Mouse (Mus musculus): ENCODE data around the gene Dbh. TPM values are rescaled to one million over a fixed set of nuclear protein-coding genes. Genes with fewer than 3 reads are reported as not detected.

The Dbh gene
- polyA plus RNA-seq, 1 experiment from 2014 or later = 0.47 TPM

GRCm38 (mm10) chr2:27232376-27232775 lies 67.3 kb downstream of the Dbh start:
- WGBS (ENCODE audit: insufficient replicate concordance) = 6% methylated on average over 7 of the region's 7 CpGs
- ATAC-seq (replicated peaks; ENCODE audit: insufficient number of reproducible peaks, low FRiP score, low TSS enrichment) = no peak
- peak overlapping the region; percentile 17 for H3K27ac ChIP-seq (ENCODE audit: low read depth, low read length)
- H3K9ac ChIP-seq (ENCODE audit: low read depth, low read length) = no peak overlapping the region; the same call in 1 of the 2 replicates
- peaks cover 18% of the 10 kb centered on the region for H3K4me1 ChIP-seq (ENCODE audit: control insufficient read depth, insufficient read depth, low read length)
- no peaks in the 10 kb centered on the region for H3K36me3 ChIP-seq (ENCODE audit: control insufficient read depth, insufficient read depth, low read length)
- peak overlapping the region; percentile 4; the same call in 1 of the 2 replicates for H3K4me2 ChIP-seq
- no peak overlapping the region for H3K4me3 ChIP-seq (ENCODE audit: low read depth, low read length)
- H3K9me3 ChIP-seq (replicated peaks; ENCODE audit: control insufficient read depth, low read length) = no peaks in the 10 kb centered on the region
- H3K27me3 ChIP-seq (ENCODE audit: control insufficient read depth, insufficient read depth, low read length) = peaks cover 9% of the 10 kb centered on the region; the same call in 1 of the 2 replicates

Other genes starting within 250 kb of the Dbh start
- gene Surf2, start 248.9 kb upstream of the Dbh start, polyA plus RNA-seq (2014; fragmentation: Nextera tagmentation; extraction: Ambion mirVana) = 32.0 and 32.1 TPM in 2 replicates
- 40.3 and 43.2 TPM in 2 replicates for gene Surf1, start 248.7 kb upstream of the Dbh start, polyA plus RNA-seq (2014; fragmentation: Nextera tagmentation; extraction: Ambion mirVana)
- gene Surf4, start 231.3 kb upstream of the Dbh start, polyA plus RNA-seq (2014; fragmentation: Nextera tagmentation; extraction: Ambion mirVana) = 197 and 237 TPM in 2 replicates
- gene Stkld1, start 231.2 kb upstream of the Dbh start, polyA plus RNA-seq (2014; fragmentation: Nextera tagmentation; extraction: Ambion mirVana) = 0.10 and 0.14 TPM in 2 replicates
- gene Rexo4, start 200.8 kb upstream of the Dbh start, polyA plus RNA-seq (2014; fragmentation: Nextera tagmentation; extraction: Ambion mirVana) = 31.0 and 34.2 TPM in 2 replicates
- 0.07 TPM in 1 of 2 replicates, not detected in the other for gene Adamts13, start 191.8 kb upstream of the Dbh start, polyA plus RNA-seq (2014; fragmentation: Nextera tagmentation; extraction: Ambion mirVana)
- 37.4 and 46.4 TPM in 2 replicates for gene Cacfd1, start 155.3 kb upstream of the Dbh start, polyA plus RNA-seq (2014; fragmentation: Nextera tagmentation; extraction: Ambion mirVana)
- gene Slc2a6, start 137.2 kb upstream of the Dbh start, polyA plus RNA-seq (2014; fragmentation: Nextera tagmentation; extraction: Ambion mirVana) = 0.30 TPM in 1 of 2 replicates, not detected in the other
- gene Mymk, start 93.1 kb upstream of the Dbh start, polyA plus RNA-seq (2014; fragmentation: Nextera tagmentation; extraction: Ambion mirVana) = 0.15 and 0.23 TPM in 2 replicates
- 9.0 and 14.2 TPM in 2 replicates for gene Adamtsl2, start 85.9 kb upstream of the Dbh start, polyA plus RNA-seq (2014; fragmentation: Nextera tagmentation; extraction: Ambion mirVana)
- 0.39 and 0.54 TPM in 2 replicates for gene Fam163b, start 22.7 kb upstream of the Dbh start, polyA plus RNA-seq (2014; fragmentation: Nextera tagmentation; extraction: Ambion mirVana)
- gene Sardh, start 83.1 kb downstream of the Dbh start, polyA plus RNA-seq (2014; fragmentation: Nextera tagmentation; extraction: Ambion mirVana) = 12.9 and 15.1 TPM in 2 replicates